Mouse (Mus musculus): ENCODE data around the gene Stxbp6. TPM values are rescaled to one million over a fixed set of nuclear protein-coding genes. Genes with fewer than 3 reads are reported as not detected.
"Not testable (repeated sequence)": the region's sequence is repeated elsewhere in the genome, so short reads cannot be mapped to it uniquely, and the experiment has no call there.

Gene Stxbp6
- polyA plus RNA-seq, 1 experiment from 2014 or later = 7.5 TPM

DNA sequence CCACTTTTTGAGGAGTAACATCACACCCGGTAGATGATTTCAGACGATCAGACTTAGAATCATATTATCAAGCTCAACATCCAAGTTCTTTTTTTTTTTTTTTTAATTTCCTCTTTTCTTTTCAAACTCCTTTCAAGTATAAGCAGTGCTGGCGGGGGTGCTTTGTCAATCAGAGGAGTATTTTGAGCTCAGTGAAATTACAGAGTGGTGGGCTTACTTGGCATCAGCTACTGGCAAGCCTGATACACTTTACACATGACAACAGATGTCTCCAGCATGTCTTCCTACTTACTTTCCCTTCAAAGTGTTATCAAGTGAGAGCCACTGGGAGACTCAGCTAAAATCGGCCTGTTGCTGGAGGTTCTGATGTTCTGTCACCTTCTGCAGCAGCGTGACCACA lies 21.6 kb downstream of the Stxbp6 start:
- Histone ChIP-seq H3K9me3 (no peaks in the 10 kb centered on the region), H3K27me3 (no peaks in the 10 kb centered on the region), H3K9ac (no peak overlapping the region), H3K36me3 (no peaks in the 10 kb centered on the region), H3K4me1 (replicated peaks) (no peaks in the 10 kb centered on the region), H3K4me3 (no peak overlapping the region), H3K27ac (replicated peaks) (no peak overlapping the region), H3K4me2 (no peak overlapping the region)
- no peak for ATAC-seq (ENCODE audit: low read depth)
- WGBS = 93% methylated on average over 5 of the region's 5 CpGs

DNA sequence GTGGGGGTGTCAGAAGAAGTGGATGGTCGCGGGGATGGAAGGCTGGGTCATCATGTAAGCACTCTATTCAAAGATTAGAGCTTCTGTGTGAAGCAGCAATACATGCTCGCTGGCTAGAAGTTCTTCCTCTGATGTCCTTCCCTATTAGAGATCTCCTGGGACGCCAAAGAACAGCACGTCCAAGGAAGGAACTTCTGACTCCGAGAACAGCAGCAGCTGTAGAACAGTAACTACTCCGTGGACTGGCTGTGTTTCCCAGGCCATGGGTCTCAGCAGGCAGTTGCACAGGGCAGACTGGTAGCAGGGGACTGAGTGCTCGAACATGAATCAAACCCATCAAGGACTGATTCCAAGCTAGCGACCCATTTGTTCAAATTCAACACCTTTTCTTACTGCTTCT lies 24.6 kb downstream of the Stxbp6 start:
- no peak for ATAC-seq (ENCODE audit: low read depth)
- no peaks in the 10 kb centered on the region for H3K36me3 ChIP-seq
- WGBS = 79% methylated on average over 9 of the region's 9 CpGs
- H3K27ac ChIP-seq (replicated peaks) = no peak overlapping the region
- no peak overlapping the region for H3K4me3 ChIP-seq
- H3K27me3 ChIP-seq = no peaks in the 10 kb centered on the region
- H3K9ac ChIP-seq = no peak overlapping the region
- H3K4me1 ChIP-seq (replicated peaks) = no peaks in the 10 kb centered on the region
- no peak overlapping the region for H3K4me2 ChIP-seq
- H3K9me3 ChIP-seq = no peaks in the 10 kb centered on the region

DNA sequence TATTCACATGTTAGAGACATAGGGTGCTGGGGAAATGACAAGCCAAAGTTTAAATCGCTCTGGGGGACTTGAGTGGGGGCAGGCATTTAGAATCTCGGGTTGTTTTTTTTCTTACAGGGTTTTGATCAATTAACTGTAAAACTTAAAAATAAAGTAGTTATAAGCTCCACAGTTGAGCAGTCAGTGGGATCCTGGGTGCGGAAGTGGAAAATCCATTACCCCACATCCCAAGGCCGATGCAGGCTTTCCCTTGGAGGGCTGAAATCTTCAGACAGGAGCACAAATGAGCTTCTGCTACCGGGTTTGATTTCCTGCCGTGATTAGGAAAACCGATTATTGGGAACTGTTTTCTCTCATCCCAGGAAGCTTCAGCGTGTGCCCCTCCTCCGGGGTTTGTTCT lies 26.8 kb downstream of the Stxbp6 start:
- not testable (repeated sequence) for H3K27ac ChIP-seq (replicated peaks); H3K9me3 ChIP-seq; H3K27me3 ChIP-seq; H3K4me3 ChIP-seq; H3K36me3 ChIP-seq; H3K4me2 ChIP-seq; H3K9ac ChIP-seq; H3K4me1 ChIP-seq (replicated peaks); ATAC-seq (ENCODE audit: low read depth)
- 56% methylated on average over 9 of the region's 9 CpGs for WGBS

DNA sequence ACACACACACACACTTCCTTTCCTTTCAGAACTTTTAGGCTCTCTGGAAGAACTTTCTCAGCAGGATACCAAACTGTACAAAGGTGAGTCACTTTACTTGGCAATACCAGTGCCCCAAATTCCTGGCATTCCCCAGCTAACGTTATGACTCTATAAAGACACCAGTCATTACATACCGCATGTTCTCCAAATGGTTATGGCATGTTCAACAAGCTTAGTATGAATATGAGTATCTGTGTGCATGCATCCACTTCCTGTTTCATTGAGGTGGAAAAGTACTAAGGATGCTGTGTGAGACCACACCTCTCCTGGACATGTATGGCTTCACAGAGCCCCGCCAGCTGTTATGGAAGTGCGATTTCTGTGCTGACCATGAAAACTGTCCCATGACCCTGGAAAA lies 27.3 kb downstream of the Stxbp6 start:
- Histone ChIP-seq H3K4me3 (no peak overlapping the region), H3K9ac (no peak overlapping the region), H3K36me3 (no peaks in the 10 kb centered on the region), H3K9me3 (no peaks in the 10 kb centered on the region), H3K27me3 (no peaks in the 10 kb centered on the region), H3K27ac (replicated peaks) (no peak overlapping the region), H3K4me1 (replicated peaks) (no peaks in the 10 kb centered on the region), H3K4me2 (no peak overlapping the region)
- WGBS = 74% methylated on average over 4 of the region's 4 CpGs
- ATAC-seq (ENCODE audit: low read depth) = no peak

DNA sequence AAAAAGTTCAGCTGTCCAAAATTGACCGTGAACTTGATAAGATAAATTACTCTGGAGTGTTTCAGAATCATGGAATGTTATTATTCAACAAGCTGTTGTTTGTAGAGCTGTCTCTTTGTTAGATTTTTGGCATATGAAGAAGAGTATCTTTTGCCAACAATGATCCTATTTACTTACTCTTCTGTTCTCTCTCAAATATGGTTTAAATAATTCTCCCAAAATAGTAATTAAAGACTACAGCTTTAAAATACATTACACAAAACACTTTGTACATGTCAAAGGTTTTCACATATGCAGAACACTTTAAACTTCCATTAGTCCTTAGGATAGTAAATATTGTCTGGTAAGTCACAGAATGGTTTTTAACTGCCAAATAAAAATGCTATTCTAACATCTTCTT lies 29.9 kb downstream of the Stxbp6 start:
- ATAC-seq (ENCODE audit: low read depth) = no peak
- Histone ChIP-seq H3K36me3 (no peaks in the 10 kb centered on the region), H3K4me2 (no peak overlapping the region), H3K4me3 (no peak overlapping the region), H3K4me1 (replicated peaks) (no peaks in the 10 kb centered on the region), H3K9me3 (no peaks in the 10 kb centered on the region), H3K9ac (no peak overlapping the region), H3K27ac (replicated peaks) (no peak overlapping the region), H3K27me3 (no peaks in the 10 kb centered on the region)
- 78% methylated on average over 1 of the region's 1 CpGs for WGBS

DNA sequence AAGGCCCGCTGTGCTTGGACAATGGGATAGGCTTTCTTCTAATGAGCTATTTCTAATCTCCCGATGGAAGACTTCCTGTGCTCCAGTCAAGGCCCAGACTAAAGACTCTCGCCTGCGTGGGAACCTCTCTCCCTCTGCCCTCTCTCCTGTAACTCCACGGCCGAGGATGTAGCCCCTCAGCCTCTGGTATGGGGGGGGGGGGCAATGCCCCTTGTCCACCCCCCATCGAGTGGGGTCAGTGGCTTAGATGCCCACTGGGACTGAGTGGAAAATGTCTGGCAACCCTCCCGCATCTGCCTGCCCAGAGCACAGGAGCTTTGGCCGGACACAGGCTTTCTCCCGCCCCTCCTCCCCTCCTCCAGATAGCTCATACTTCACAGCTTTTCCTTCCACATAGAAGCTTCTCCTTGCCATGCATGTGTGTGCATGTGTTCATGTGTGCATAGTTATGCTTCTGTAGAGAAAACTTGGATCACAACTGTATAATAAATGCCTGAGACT lies 31.9 kb downstream of the Stxbp6 start:
- Histone ChIP-seq H3K9me3 (no peaks in the 10 kb centered on the region), H3K27ac (replicated peaks) (no peak overlapping the region), H3K4me2 (no peak overlapping the region), H3K4me3 (no peak overlapping the region), H3K9ac (no peak overlapping the region), H3K4me1 (replicated peaks) (no peaks in the 10 kb centered on the region), H3K36me3 (no peaks in the 10 kb centered on the region), H3K27me3 (no peaks in the 10 kb centered on the region)
- no peak for ATAC-seq (ENCODE audit: low read depth)
- 34% methylated on average over 10 of the region's 10 CpGs for WGBS

DNA sequence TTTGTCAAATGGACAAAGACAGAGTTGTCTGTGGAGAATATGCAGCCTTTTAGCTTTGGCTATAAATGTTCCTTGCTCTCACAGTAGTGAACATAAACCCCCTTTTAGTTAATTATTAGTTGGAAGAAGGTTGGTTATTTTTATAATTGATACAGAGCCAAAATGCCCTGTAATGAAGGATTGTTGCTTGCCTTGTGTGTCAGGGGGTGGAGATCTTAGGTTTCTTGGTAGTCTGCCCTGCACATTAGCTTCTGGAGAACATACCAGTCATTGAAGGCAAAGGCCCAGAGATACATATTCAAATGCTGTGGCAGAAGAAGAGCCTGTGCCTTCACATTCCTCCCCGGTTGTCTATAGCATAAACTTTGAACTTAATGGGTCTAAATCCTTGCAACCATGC lies 37.0 kb downstream of the Stxbp6 start:
- no peaks in the 10 kb centered on the region for H3K36me3 ChIP-seq
- no peak overlapping the region for H3K9ac ChIP-seq
- H3K27ac ChIP-seq (replicated peaks) = no peak overlapping the region
- no peaks in the 10 kb centered on the region for H3K4me1 ChIP-seq (replicated peaks)
- H3K27me3 ChIP-seq = no peaks in the 10 kb centered on the region
- H3K9me3 ChIP-seq = no peaks in the 10 kb centered on the region
- H3K4me3 ChIP-seq = no peak overlapping the region
- no peak overlapping the region for H3K4me2 ChIP-seq
- no peak for ATAC-seq (ENCODE audit: low read depth)
- 84% methylated on average over 1 of the region's 1 CpGs for WGBS

DNA sequence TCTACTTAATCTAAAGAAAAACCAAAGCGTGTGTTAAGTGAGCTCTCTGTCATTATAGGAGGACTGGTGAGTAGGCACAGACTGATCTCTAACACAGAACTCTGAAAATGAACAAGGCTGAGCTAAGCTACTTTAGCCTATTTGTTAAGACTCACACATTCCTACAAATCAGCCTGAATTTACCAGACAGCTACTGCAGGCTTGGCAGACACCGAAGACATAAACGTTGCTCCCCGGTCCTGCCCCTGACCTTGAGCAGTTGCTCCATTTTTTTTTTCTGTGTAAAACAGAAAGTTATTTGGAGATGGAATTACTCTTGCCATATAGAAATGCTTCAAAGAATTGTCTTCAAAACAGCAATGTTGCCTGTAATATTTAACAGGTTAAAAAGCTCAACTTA lies 37.4 kb downstream of the Stxbp6 start:
- WGBS = 78% methylated on average over 4 of the region's 4 CpGs
- Histone ChIP-seq H3K4me3 (no peak overlapping the region), H3K4me2 (no peak overlapping the region), H3K9me3 (no peaks in the 10 kb centered on the region), H3K9ac (no peak overlapping the region), H3K4me1 (replicated peaks) (no peaks in the 10 kb centered on the region), H3K27me3 (no peaks in the 10 kb centered on the region), H3K27ac (replicated peaks) (no peak overlapping the region), H3K36me3 (no peaks in the 10 kb centered on the region)
- no peak for ATAC-seq (ENCODE audit: low read depth)

DNA sequence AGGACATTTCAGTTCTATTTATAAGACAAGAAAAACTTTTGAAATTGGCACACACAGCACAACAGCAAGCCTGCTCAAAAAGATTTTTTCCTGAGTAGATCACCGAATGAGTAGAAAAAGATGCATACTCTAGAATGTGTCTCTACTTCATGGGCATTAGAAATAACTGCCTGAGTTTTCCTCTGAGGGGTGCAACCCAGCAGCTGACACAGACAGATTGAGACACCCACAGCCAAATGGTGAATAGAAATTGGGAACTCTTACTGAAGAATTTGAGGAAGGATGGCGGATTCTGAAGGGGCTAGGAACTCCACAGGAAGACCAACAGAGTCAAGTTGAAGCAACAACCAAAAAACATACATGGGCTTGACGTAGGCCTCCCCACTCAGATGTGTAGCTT lies 43.8 kb downstream of the Stxbp6 start:
- Histone ChIP-seq H3K9me3 (no peaks in the 10 kb centered on the region), H3K4me1 (replicated peaks) (no peaks in the 10 kb centered on the region), H3K27ac (replicated peaks) (no peak overlapping the region), H3K4me2 (no peak overlapping the region), H3K9ac (no peak overlapping the region), H3K36me3 (no peaks in the 10 kb centered on the region), H3K4me3 (no peak overlapping the region), H3K27me3 (no peaks in the 10 kb centered on the region)
- WGBS = 89% methylated on average over 3 of the region's 3 CpGs
- no peak for ATAC-seq (ENCODE audit: low read depth)

DNA sequence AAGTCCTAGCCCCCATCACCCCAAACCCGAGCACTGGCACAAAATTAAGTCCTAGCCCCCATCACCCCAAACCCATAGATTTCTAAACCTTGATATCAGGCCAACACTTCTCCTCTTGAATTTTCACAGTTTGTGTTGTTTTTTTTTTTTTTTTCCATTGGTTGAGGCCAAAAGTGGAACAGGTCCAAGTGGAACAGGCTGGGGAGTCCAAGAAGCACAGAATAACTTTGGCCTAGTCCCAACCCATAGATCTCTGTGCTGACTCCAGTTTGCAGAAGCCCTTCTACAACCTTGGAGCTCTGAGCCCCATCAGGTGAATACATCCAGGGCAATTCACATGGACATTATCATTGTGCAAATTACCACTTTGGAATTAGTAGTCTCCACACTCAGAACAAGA lies 48.2 kb downstream of the Stxbp6 start:
- H3K27me3 ChIP-seq = no peaks in the 10 kb centered on the region
- no peak overlapping the region for H3K27ac ChIP-seq (replicated peaks)
- H3K36me3 ChIP-seq = no peaks in the 10 kb centered on the region
- H3K4me2 ChIP-seq = no peak overlapping the region
- H3K4me3 ChIP-seq = no peak overlapping the region
- H3K9me3 ChIP-seq = no peaks in the 10 kb centered on the region
- WGBS = 84% methylated on average over 1 of the region's 1 CpGs
- no peak for ATAC-seq (ENCODE audit: low read depth)
- no peaks in the 10 kb centered on the region for H3K4me1 ChIP-seq (replicated peaks)
- H3K9ac ChIP-seq = no peak overlapping the region

DNA sequence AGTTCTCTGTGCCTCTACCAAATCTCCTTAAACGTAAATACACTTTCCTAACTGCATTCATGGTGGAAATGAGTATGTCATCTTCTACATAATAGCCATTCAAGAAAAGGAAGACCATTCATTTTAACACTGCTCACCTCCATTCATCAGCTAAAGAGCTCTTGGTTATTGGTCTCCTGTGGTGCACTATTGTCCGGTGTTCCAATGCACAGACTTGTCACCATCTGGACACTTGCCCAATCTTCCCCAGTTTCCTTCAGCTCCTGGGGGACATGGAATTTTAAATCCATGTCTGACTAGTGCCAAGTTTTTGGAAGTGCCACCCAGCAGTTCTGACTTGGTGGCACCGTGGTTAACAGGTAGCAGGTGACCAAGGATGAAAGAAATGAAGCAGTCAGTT lies 54.5 kb downstream of the Stxbp6 start:
- Histone ChIP-seq H3K36me3 (no peaks in the 10 kb centered on the region), H3K9ac (no peak overlapping the region), H3K4me2 (no peak overlapping the region), H3K9me3 (no peaks in the 10 kb centered on the region), H3K27me3 (no peaks in the 10 kb centered on the region), H3K4me1 (replicated peaks) (no peaks in the 10 kb centered on the region), H3K27ac (replicated peaks) (no peak overlapping the region), H3K4me3 (no peak overlapping the region)
- no peak for ATAC-seq (ENCODE audit: low read depth)
- WGBS = 32% methylated on average over 3 of the region's 3 CpGs

DNA sequence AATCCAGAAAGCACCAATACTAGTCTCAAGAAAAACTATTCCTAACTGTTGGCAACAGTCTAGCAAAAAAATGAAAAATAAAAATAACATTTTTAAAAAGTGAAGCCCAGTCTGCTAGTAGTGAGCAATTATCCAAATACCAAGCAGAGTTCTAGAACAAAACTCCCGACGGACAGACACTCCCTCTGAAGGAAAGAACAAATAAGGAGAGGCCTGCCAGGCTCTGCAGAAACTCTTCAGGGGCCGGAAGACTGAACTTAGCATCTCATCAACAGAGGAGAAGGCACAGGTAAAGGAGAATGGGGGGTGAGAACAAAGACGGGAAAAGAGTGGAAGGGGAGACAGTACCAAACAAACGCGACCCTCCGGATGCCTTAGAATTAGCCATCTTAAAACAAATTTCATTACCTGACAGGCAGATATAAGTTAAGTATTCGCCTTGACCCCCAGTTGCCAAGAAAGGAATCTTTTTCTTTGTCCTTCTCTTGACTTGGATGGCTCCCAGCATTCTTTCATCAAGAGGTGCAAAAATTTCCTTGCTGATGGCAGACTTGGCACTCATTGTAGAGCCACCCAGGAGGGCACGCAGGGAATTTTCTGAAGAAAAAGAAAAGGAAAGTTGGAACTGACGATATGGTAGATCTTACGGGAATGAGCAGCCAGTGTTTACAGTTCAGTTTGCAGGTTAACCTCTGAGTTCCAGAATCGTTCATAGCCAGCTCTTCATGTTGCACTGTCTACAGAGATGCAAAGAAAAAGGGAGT lies 55.3 kb downstream of the Stxbp6 start:
- no peaks in the 10 kb centered on the region for H3K36me3 ChIP-seq
- no peak overlapping the region for H3K9ac ChIP-seq
- WGBS = 80% methylated on average over 12 of the region's 12 CpGs
- no peak overlapping the region for H3K27ac ChIP-seq (replicated peaks)
- no peak overlapping the region for H3K4me3 ChIP-seq
- no peak overlapping the region for H3K4me2 ChIP-seq
- no peaks in the 10 kb centered on the region for H3K4me1 ChIP-seq (replicated peaks)
- no peaks in the 10 kb centered on the region for H3K9me3 ChIP-seq
- no peak for ATAC-seq (ENCODE audit: low read depth)
- no peaks in the 10 kb centered on the region for H3K27me3 ChIP-seq

DNA sequence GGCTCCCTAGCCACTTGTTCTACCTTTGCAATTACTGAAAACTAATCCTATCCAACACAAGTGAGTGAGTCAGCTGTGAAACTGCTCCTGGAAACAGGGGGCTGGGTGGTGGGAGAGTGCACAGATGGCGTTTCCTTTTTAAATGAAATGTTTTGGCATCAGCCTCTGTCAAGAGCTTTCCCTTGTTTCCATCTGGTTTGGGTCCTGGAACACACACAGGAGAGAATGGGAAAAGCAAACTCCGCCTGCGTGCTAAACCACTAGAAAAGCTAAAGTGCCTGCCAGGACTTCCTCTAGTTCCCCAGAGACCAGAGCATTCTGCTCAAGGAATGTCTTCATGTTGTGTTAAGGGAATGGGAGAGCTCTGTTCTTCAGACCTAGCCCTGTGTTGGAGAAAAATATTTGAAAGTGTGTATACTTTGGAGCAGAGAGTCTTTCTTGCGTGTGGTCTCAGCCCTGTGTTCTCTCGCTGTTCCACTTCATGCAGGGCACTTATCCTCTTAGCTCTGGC lies 61.2 kb downstream of the Stxbp6 start:
- H3K36me3 ChIP-seq = no peaks in the 10 kb centered on the region
- no peak for ATAC-seq (ENCODE audit: low read depth)
- H3K4me1 ChIP-seq (replicated peaks) = peaks cover 4% of the 10 kb centered on the region; the same call in 1 of the 2 replicates
- 69% methylated on average over 5 of the region's 5 CpGs for WGBS
- H3K9me3 ChIP-seq = no peaks in the 10 kb centered on the region
- H3K4me3 ChIP-seq = no peak overlapping the region
- H3K27ac ChIP-seq (replicated peaks) = no peak overlapping the region
- H3K9ac ChIP-seq = no peak overlapping the region
- H3K4me2 ChIP-seq = no peak overlapping the region
- H3K27me3 ChIP-seq = no peaks in the 10 kb centered on the region

All from neural tube, embryonic 13.5 days (tissue).